20 mouse cellular contexts compared by ENCODE assay signal in the genomic region with DNA sequence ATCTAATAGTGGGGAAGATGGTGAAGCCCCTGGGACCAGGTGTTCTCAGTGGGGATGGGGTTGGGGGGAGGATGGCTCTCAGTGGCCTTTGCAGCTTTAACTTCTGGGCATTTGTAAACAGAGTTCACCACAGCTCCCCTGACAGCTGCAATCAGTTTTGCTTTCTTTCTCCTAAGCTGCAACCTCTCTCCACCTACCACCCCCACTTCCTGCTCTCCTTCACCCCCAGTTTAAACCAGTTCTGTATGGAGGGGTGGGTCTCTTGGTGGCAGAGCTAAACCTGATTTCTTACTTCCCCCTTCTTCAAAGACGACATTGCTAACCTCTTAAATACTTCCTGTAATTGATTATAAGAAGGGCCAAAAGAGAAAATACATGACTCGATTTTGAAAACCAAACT. TPM values are rescaled to one million over a fixed set of nuclear protein-coding genes. Genes with fewer than 3 reads are reported as not detected.
A peak's percentile ranks its signal among the peaks of the same experiment; 100 is the strongest.
DNase-seq lines count a peak whose midpoint lies in the region; ATAC-seq and TF ChIP-seq lines count a peak whose summit lies in the region.
"Had no signal": no experiment of that assay in that cellular context is flagged by ENCODE, and none has a peak within 500 bp of the region (broad histone marks: within the 10 kb centered on the region; RNA-seq: fewer than 3 reads in every experiment).

No protein-coding gene starts in this region.

- 1% methylated on average over 2 of the region's 2 CpGs for WGBS in spleen, adult 2 months
- 73% methylated on average over 2 of the region's 2 CpGs for WGBS in midbrain, embryonic 15.5 days
- WGBS in hindbrain, embryonic 12.5 days, result 44% methylated on average over 2 of the region's 2 CpGs

- no peaks in the 10 kb centered on the region for H3K9me3 ChIP-seq in midbrain, embryonic 15.5 days
- H3K9me3 ChIP-seq in hindbrain, embryonic 12.5 days (replicated peaks), result no peaks in the 10 kb centered on the region; the same call in 1 of the 2 replicates
- H3K9me3 ChIP-seq: heart, embryonic 12.5 days; limb, embryonic 10.5 days; liver, embryonic 13.5 days; midbrain, embryonic 12.5 days; stomach, embryonic 15.5 days had no signal

- no peaks in the 10 kb centered on the region for H3K27me3 ChIP-seq in spleen, adult 2 months (ENCODE audit: control insufficient read depth, insufficient read depth, low read length)
- H3K27me3 ChIP-seq in midbrain, embryonic 15.5 days (replicated peaks), result no peaks in the 10 kb centered on the region
- H3K27me3 ChIP-seq in hindbrain, embryonic 12.5 days, result no peaks in the 10 kb centered on the region
- H3K27me3 ChIP-seq: liver, embryonic 13.5 days; midbrain, embryonic 12.5 days; stomach, embryonic 15.5 days had no signal

- DNase-seq in spleen, adult 2 months (ENCODE audit: low read depth in 1 of 2, low spot score in 2 of 2), result peak; percentile 21 to 49
- DNase-seq in spleen, adult 18-20 months, result no peak
- peak; percentile 22 to 33 for DNase-seq in natural killer cell, adult 2 months (ENCODE audit: low spot score in 2 of 2)
- DNase-seq in thymus, postnatal 36 days, result peak; percentile 34 to 48
- no peak for DNase-seq in urinary bladder, postnatal 36 days (ENCODE audit: low spot score in 2 of 2)
- DNase-seq: cerebellum, postnatal 25 days; forebrain, postnatal 0 days; gastrocnemius, postnatal 14 days; heart, postnatal 36 days; kidney, postnatal 10 days; liver, embryonic 13.5 days; lung, postnatal 14 days had no signal

- no peak for TF ChIP-seq CTCF in spleen, adult 2 months (IDR thresholded peaks at IDR 0.05; ENCODE audit: extremely low read depth, insufficient read depth, insufficient read length, insufficient replicate concordance)

- H3K4me3 ChIP-seq in spleen, adult 2 months (ENCODE audit: extremely low read depth, insufficient read depth, insufficient read length), result 0 out of 2 replicates have a peak overlapping the region, but pooled peaks have one; percentile 5
- H3K4me3 ChIP-seq in midbrain, embryonic 15.5 days, result no peak overlapping the region
- H3K4me3 ChIP-seq in hindbrain, embryonic 12.5 days, result no peak overlapping the region
- H3K4me3 ChIP-seq: heart, embryonic 12.5 days; limb, embryonic 10.5 days; liver, embryonic 13.5 days; midbrain, embryonic 12.5 days; stomach, embryonic 15.5 days had no signal

- TF ChIP-seq POLR2A in spleen, adult 2 months (IDR thresholded peaks at IDR 0.05; ENCODE audit: low read depth, low read length), result no peak

- peak; percentile 47 for ATAC-seq in common myeloid progenitor, adult 5-6 weeks (replicated peaks; ENCODE audit: low read depth, poor library complexity, severe bottlenecking)
- ATAC-seq in midbrain, embryonic 15.5 days (replicated peaks), result no peak
- ATAC-seq in hindbrain, embryonic 12.5 days (ENCODE audit: low FRiP score), result no peak
- ATAC-seq: forebrain, postnatal 0 days; intestine, embryonic 16.5 days had no signal

- H3K4me2 ChIP-seq in midbrain, embryonic 15.5 days, result no peak overlapping the region
- H3K4me2 ChIP-seq in hindbrain, embryonic 12.5 days (replicated peaks), result no peak overlapping the region
- H3K4me2 ChIP-seq: heart, embryonic 12.5 days; liver, embryonic 13.5 days; midbrain, embryonic 12.5 days; stomach, embryonic 15.5 days had no signal

- H3K4me1 ChIP-seq in spleen, adult 2 months (ENCODE audit: control insufficient read depth, insufficient read depth, insufficient read length), result peaks cover 16% of the 10 kb centered on the region; the same call in 1 of the 2 replicates
- H3K4me1 ChIP-seq in midbrain, embryonic 15.5 days, result peaks cover 5% of the 10 kb centered on the region
- H3K4me1 ChIP-seq in hindbrain, embryonic 12.5 days, result peaks cover 9% of the 10 kb centered on the region

- H3K27ac ChIP-seq in spleen, adult 2 months (ENCODE audit: insufficient read depth, low read length), result peak overlapping the region; percentile 74
- no peak overlapping the region for H3K27ac ChIP-seq in midbrain, embryonic 15.5 days
- H3K27ac ChIP-seq in hindbrain, embryonic 12.5 days, result no peak overlapping the region
- H3K27ac ChIP-seq: limb, embryonic 10.5 days; liver, embryonic 13.5 days; midbrain, embryonic 12.5 days; stomach, embryonic 15.5 days had no signal

- H3K36me3 ChIP-seq in spleen, adult 2 months (ENCODE audit: control insufficient read depth, insufficient read depth, low read length), result no peaks in the 10 kb centered on the region
- no peaks in the 10 kb centered on the region for H3K36me3 ChIP-seq in midbrain, embryonic 15.5 days (replicated peaks)
- no peaks in the 10 kb centered on the region for H3K36me3 ChIP-seq in hindbrain, embryonic 12.5 days
- H3K36me3 ChIP-seq: heart, embryonic 12.5 days; limb, embryonic 10.5 days; liver, embryonic 13.5 days; midbrain, embryonic 12.5 days; stomach, embryonic 15.5 days had no signal

- H3K9ac ChIP-seq in midbrain, embryonic 15.5 days, result no peak overlapping the region
- no peak overlapping the region for H3K9ac ChIP-seq in hindbrain, embryonic 12.5 days
- H3K9ac ChIP-seq: forebrain, postnatal 0 days; heart, embryonic 12.5 days; liver, embryonic 13.5 days; midbrain, embryonic 12.5 days; stomach, embryonic 15.5 days had no signal

RNA-seq across cellular contexts. Expression of a gene that starts 34.3 kb away (rescaled TPM):
- 5.1 and 5.9 TPM in 2 replicates for polyA plus RNA-seq in spleen, adult 2 months (2012; rRNA removed)
- 0.39 and 1.8 TPM in 2 replicates for total RNA-seq in common myeloid progenitor, adult 5-6 weeks (2017)
- polyA plus RNA-seq in midbrain, embryonic 15.5 days (2015; fragmentation: Nextera tagmentation; extraction: Ambion mirVana), result 103 TPM in 2 replicates
- polyA plus RNA-seq in hindbrain, embryonic 12.5 days (2016; fragmentation: Nextera tagmentation; extraction: Ambion mirVana), result 54.5 and 59.9 TPM in 2 replicates

Comparison
In these comparisons a context has a peak if more than half of its experiments do, and no peak if none do; other contexts are left out.
1. DNase-seq: peak in spleen, adult 2 months (2 of 2), natural killer cell, adult 2 months (2 of 2) and thymus, postnatal 36 days (2 of 2); none in spleen, adult 18-20 months (0 of 2) and urinary bladder, postnatal 36 days (0 of 2).